Mouse (Mus musculus) megakaryocyte, embryonic 14.5 days (primary cell): ENCODE data around the gene Gm39566. TPM values are rescaled to one million over a fixed set of nuclear protein-coding genes. Genes with fewer than 3 reads are reported as not detected.
A peak's percentile ranks its signal among the peaks of the same experiment; 100 is the strongest.

Experiments used
- H3K27me3 ChIP-seq: replicated peaks from 2 replicates; pipeline ENCODE3; 2012; ENCODE audit warnings: inconsistent platforms
- H3K36me3 ChIP-seq: replicated peaks from 2 replicates; pipeline ENCODE3; 2012; ENCODE audit warnings: low read length, inconsistent platforms, mixed read lengths
- H3K4me1 ChIP-seq: 2 replicates; pipeline ENCODE4 v1.6.1; 2012; ENCODE audit warnings: inconsistent platforms
- H3K4me3 ChIP-seq: replicated peaks from 2 replicates; pipeline ENCODE3; 2012; ENCODE audit warnings: moderate library complexity, mild to moderate bottlenecking, inconsistent platforms
- H3K9me3 ChIP-seq: 2 replicates; pipeline ENCODE4 v1.6.1; 2012; ENCODE audit warnings: inconsistent platforms
- FLI1 ChIP-seq: IDR thresholded peaks from 2 replicates; pipeline ENCODE4 v1.6.1; 2012; ENCODE audit warnings: low read length, inconsistent platforms, mixed read lengths
- GATA1 ChIP-seq: IDR thresholded peaks from 3 replicates; pipeline ENCODE4 v1.6.1; 2012; ENCODE audit warnings: mixed read lengths, low read length, inconsistent platforms, borderline replicate concordance
- polyA plus RNA-seq: library from polyadenylated mRNA; stranded (reverse); fragments of >175 nt; gene quantifications from 2 replicates; pipeline ENCODE4 v1.2.3, GENCODE M21; 2012; ENCODE audit warnings: low replicate concordance; ENCODE audit not compliant: insufficient read depth

Gm39566 gene
- polyA plus RNA-seq, 1 experiment = not detected

- Histone ChIP-seq H3K36me3 (no peaks in the 10 kb centered on the region), H3K4me1 (peaks cover 70% of the 10 kb centered on the region), H3K9me3 (no peaks in the 10 kb centered on the region), H3K27me3 (peaks cover 93% of the 10 kb centered on the region), H3K4me3 (peak overlapping the region; percentile 87)
- no peak for TF ChIP-seq FLI1
- TF ChIP-seq GATA1 = no peak
Observed at GRCm38 (mm10) chr11:69800392-69801197, 14.5 kb downstream of the Gm39566 start.

- Histone ChIP-seq H3K36me3 (no peaks in the 10 kb centered on the region), H3K4me1 (peaks cover 75% of the 10 kb centered on the region), H3K9me3 (no peaks in the 10 kb centered on the region), H3K4me3 (peak overlapping the region; percentile 87), H3K27me3 (peaks cover 88% of the 10 kb centered on the region)
- TF ChIP-seq FLI1 (no peak), GATA1 (no peak)
Observed at GRCm38 (mm10) chr11:69800138-69800391, 15.0 kb downstream of the Gm39566 start.

- Histone ChIP-seq H3K27me3 (peaks cover 83% of the 10 kb centered on the region), H3K4me3 (peak overlapping the region; percentile 87), H3K36me3 (no peaks in the 10 kb centered on the region), H3K9me3 (no peaks in the 10 kb centered on the region), H3K4me1 (peaks cover 77% of the 10 kb centered on the region)
- TF ChIP-seq GATA1 (no peak), FLI1 (no peak)
Observed at GRCm38 (mm10) chr11:69799394-69800137, 15.5 kb downstream of the Gm39566 start.

- Histone ChIP-seq H3K27me3 (peaks cover 78% of the 10 kb centered on the region), H3K9me3 (no peaks in the 10 kb centered on the region), H3K4me1 (peaks cover 65% of the 10 kb centered on the region), H3K4me3 (no peak overlapping the region), H3K36me3 (no peaks in the 10 kb centered on the region)
- no peak for TF ChIP-seq GATA1
Observed at GRCm38 (mm10) chr11:69797924-69798323, 17.2 kb downstream of the Gm39566 start.

- TF ChIP-seq GATA1 (no peak), FLI1 (no peak)
- Histone ChIP-seq H3K9me3 (no peaks in the 10 kb centered on the region), H3K4me3 (peak overlapping the region; percentile 91), H3K36me3 (no peaks in the 10 kb centered on the region), H3K27me3 (peaks cover 63% of the 10 kb centered on the region), H3K4me1 (peaks cover 46% of the 10 kb centered on the region)
Observed at GRCm38 (mm10) chr11:69795983-69796435, 19.1 kb downstream of the Gm39566 start.

GRCm38 (mm10) chr11:69795168-69795982, 19.7 kb downstream of the Gm39566 start, which contains the start of gene Chrnb1:
TSS of gene Chrnb1 (minus strand) at chr11:69795943.
- peaks cover 56% of the 10 kb centered on the region for H3K27me3 ChIP-seq
- no peak for TF ChIP-seq FLI1
- TF ChIP-seq GATA1 = no peak
- no peaks in the 10 kb centered on the region for H3K9me3 ChIP-seq
- H3K4me3 ChIP-seq = peak within 1 kb of the TSS; percentile 91
- peaks cover 40% of the 10 kb centered on the region for H3K4me1 ChIP-seq
- H3K36me3 ChIP-seq = no peaks in the 10 kb centered on the region

GRCm38 (mm10) chr11:69793429-69793828, 21.7 kb downstream of the Gm39566 start:
- peaks cover 43% of the 10 kb centered on the region for H3K27me3 ChIP-seq

GRCm38 (mm10) chr11:69791420-69791819, 23.7 kb downstream of the Gm39566 start:
- Histone ChIP-seq H3K9me3 (no peaks in the 10 kb centered on the region), H3K36me3 (no peaks in the 10 kb centered on the region), H3K4me3 (no peak overlapping the region), H3K27me3 (peaks cover 30% of the 10 kb centered on the region), H3K4me1 (peaks cover 26% of the 10 kb centered on the region)
- TF ChIP-seq FLI1 (no peak), GATA1 (no peak)

More at GRCm38 (mm10) chr11:69793429-69793828, 21.7 kb downstream of the Gm39566 start:
- no peaks in the 10 kb centered on the region for H3K36me3 ChIP-seq
- no peaks in the 10 kb centered on the region for H3K9me3 ChIP-seq
- no peak overlapping the region for H3K4me3 ChIP-seq
- H3K4me1 ChIP-seq = peaks cover 26% of the 10 kb centered on the region
- no peak for TF ChIP-seq FLI1
- no peak for TF ChIP-seq GATA1

- Histone ChIP-seq H3K9me3 (no peaks in the 10 kb centered on the region), H3K4me1 (peaks cover 19% of the 10 kb centered on the region), H3K36me3 (no peaks in the 10 kb centered on the region), H3K27me3 (peaks cover 24% of the 10 kb centered on the region), H3K4me3 (no peak overlapping the region)
- no peak for TF ChIP-seq FLI1
- TF ChIP-seq GATA1 = no peak
Observed at GRCm38 (mm10) chr11:69789431-69789830, 25.7 kb downstream of the Gm39566 start.

GRCm38 (mm10) chr11:69787306-69787705, 27.8 kb downstream of the Gm39566 start:
- H3K36me3 ChIP-seq = no peaks in the 10 kb centered on the region
- peaks cover 13% of the 10 kb centered on the region for H3K4me1 ChIP-seq

More at GRCm38 (mm10) chr11:69787306-69787705, 27.8 kb downstream of the Gm39566 start:
- Histone ChIP-seq H3K9me3 (no peaks in the 10 kb centered on the region), H3K4me3 (no peak overlapping the region), H3K27me3 (peaks cover 17% of the 10 kb centered on the region)
- TF ChIP-seq GATA1 (no peak), FLI1 (no peak)
